Mouse (Mus musculus) heart, postnatal 0 days (tissue): ENCODE results near the gene Itk. TPM values are rescaled to one million over a fixed set of nuclear protein-coding genes. Genes with fewer than 3 reads are reported as not detected.

Experiments
- ATAC-seq: fragments of 200-750 bp; cut with Nextera tagmentation; 2 replicates; pipeline ENCODE4 v1.8.0; 2017; ENCODE audit warnings: low read depth, moderate number of reproducible peaks, moderate library complexity; ENCODE audit not compliant: insufficient read depth
- DNase-seq: peaks from one replicate; pipeline ENCODE4 v3.0.0-alpha.2; 2016; ENCODE audit warnings: low spot score
- H3K27ac ChIP-seq: fragments of 300-500 bp; sonication (generic); 2 replicates; pipeline ENCODE4 v1.5.1; 2014; ENCODE audit warnings: low read depth, mild to moderate bottlenecking
- H3K27me3 ChIP-seq: fragments of 300-500 bp; sonication (generic); 2 replicates; pipeline ENCODE4 v1.6.1; 2014; ENCODE audit warnings: low read length, mixed read lengths; ENCODE audit not compliant: control insufficient read depth, insufficient read depth
- H3K36me3 ChIP-seq: fragments of 300-500 bp; sonication (generic); replicated peaks from 2 replicates; pipeline ENCODE4 v1.6.1; 2014; ENCODE audit warnings: low read length, mixed read lengths; ENCODE audit not compliant: control insufficient read depth, insufficient read depth
- H3K4me1 ChIP-seq: fragments of 300-500 bp; sonication (generic); 2 replicates; pipeline ENCODE4 v1.6.1; 2014; ENCODE audit warnings: antibody characterized with exemption; ENCODE audit not compliant: control insufficient read depth, insufficient read depth
- H3K4me2 ChIP-seq: fragments of 300-500 bp; sonication (generic); 2 replicates; pipeline ENCODE4 v1.6.1; 2014; ENCODE audit warnings: low read depth, mild to moderate bottlenecking, low read length, moderate library complexity
- H3K4me3 ChIP-seq: fragments of 300-500 bp; sonication (generic); 2 replicates; pipeline ENCODE4 v1.5.1; 2014; ENCODE audit warnings: low read depth, low read length
- H3K9ac ChIP-seq: fragments of 300-500 bp; sonication (generic); replicated peaks from 2 replicates; pipeline ENCODE4 v1.6.1; 2014; ENCODE audit warnings: low read depth, low read length, mixed read lengths
- H3K9me3 ChIP-seq: fragments of 300-500 bp; sonication (generic); replicated peaks from 2 replicates; pipeline ENCODE4 v1.6.1; 2016; ENCODE audit warnings: low read length; ENCODE audit not compliant: control insufficient read depth
- CTCF ChIP-seq: IDR thresholded peaks from 2 replicates; pipeline ENCODE4 v1.5.1; 2016; ENCODE audit warnings: antibody characterized with exemption, control low read depth, low read depth
- EP300 ChIP-seq: IDR thresholded peaks from 2 replicates; pipeline ENCODE4 v1.6.1; 2016; ENCODE audit warnings: antibody characterized with exemption, low read depth
- WGBS: fragments of 180-500 bp; shearing (Covaris S2); extraction: QIAGEN DNeasy Blood & Tissue Kit; methylation state at CpG from one replicate; pipeline ENCODE4 v1.1.7; 2014; 5-methylcytosine and 5-hydroxymethylcytosine counted together
- polyA plus RNA-seq: library from polyadenylated mRNA; unstranded; fragments of >200 nt; fragmentation: Nextera tagmentation; extraction: Ambion mirVana; gene quantifications from 2 replicates; pipeline ENCODE4 v1.2.1, GENCODE M21; 2015
- total RNA-seq: library from RNA; depleted of rRNA; stranded (reverse); fragments of >200 nt; gene quantifications from 2 replicates; pipeline ENCODE4 v1.2.3, GENCODE M21; 2014; ENCODE audit warnings: low replicate concordance

The Itk gene
- total and polyA plus RNA-seq, 2 experiments from 2014 or later: not detected

DNA sequence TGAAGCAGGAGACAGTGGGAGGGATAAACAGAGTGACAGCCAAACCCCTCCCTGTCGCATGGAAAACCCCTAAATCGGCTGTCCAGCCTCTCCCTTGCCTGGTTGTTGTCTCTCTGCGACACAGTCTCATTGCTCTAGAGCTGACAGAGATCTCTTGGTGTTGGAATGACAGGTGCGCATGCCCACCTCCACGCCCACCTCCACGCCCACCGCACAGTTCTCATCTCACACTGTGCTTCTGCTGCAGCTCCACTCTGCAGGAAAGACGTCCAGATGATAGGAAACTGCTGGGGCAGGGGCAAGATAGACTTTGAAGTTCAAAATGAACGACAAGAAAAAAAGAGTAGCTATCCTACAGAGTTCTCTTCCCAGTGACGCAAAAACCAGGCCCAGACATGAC is 85.2 kb downstream of the Itk start:
- H3K27ac ChIP-seq: no peak overlapping the region
- ATAC-seq (no peak), DNase-seq (no peak)
- H3K9ac ChIP-seq: no peak overlapping the region
- no peaks in the 10 kb centered on the region for H3K27me3 ChIP-seq
- H3K4me3 ChIP-seq: no peak overlapping the region
- H3K4me1 ChIP-seq: no peaks in the 10 kb centered on the region
- TF ChIP-seq EP300 (no peak), CTCF (no peak)
- no peaks in the 10 kb centered on the region for H3K9me3 ChIP-seq
- H3K36me3 ChIP-seq: no peaks in the 10 kb centered on the region
- no peak overlapping the region for H3K4me2 ChIP-seq
- 68% methylated on average over 10 of the region's 10 CpGs for WGBS

- ATAC-seq: no peak
- no peak for DNase-seq
- Histone ChIP-seq H3K27ac (no peak overlapping the region), H3K9me3 (no peaks in the 10 kb centered on the region), H3K9ac (no peak overlapping the region), H3K27me3 (no peaks in the 10 kb centered on the region), H3K4me2 (no peak overlapping the region), H3K4me3 (no peak overlapping the region), H3K36me3 (no peaks in the 10 kb centered on the region), H3K4me1 (no peaks in the 10 kb centered on the region)
- WGBS: 88% methylated on average over 9 of the region's 9 CpGs
- TF ChIP-seq EP300 (no peak), CTCF (no peak)
These were observed 86.8 kb downstream of the Itk start for GRCm38 (mm10) chr11:46302471-46302870.

DNA sequence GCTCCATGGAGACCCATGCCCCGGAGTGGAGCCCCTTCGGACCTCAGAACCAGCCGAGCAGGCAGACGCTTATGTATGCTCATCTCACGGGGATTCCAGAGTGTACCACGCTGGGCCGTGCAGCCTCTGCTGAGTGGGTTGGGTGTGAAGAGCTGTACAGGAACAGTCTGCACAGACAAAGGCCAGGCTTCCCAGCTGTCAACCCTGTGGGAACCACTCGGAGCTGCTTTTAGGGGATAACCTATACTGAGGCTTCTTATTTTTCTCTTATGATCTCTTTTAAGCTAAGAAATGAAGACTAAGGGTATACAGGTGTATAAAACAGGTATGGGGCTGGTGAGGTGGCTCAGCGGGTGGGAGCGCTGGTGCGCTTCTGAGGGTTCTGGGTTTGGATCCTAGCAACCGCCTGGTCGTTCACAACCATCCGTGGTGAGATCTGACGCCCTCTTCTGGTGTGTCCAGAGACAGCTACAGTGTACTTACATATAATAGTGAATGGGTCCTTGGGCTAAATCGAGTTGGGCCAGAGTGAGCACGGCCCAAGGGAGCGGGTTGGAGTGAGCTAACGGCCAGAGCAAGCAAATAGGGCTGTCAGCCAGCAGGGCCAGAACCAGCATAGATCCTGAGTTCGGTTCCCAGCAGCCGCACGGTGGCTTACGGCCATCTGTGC is 87.6 kb downstream of the Itk start:
- TF ChIP-seq EP300 (no peak), CTCF (no peak)
- H3K4me3 ChIP-seq: no peak overlapping the region
- no peaks in the 10 kb centered on the region for H3K27me3 ChIP-seq

DNA sequence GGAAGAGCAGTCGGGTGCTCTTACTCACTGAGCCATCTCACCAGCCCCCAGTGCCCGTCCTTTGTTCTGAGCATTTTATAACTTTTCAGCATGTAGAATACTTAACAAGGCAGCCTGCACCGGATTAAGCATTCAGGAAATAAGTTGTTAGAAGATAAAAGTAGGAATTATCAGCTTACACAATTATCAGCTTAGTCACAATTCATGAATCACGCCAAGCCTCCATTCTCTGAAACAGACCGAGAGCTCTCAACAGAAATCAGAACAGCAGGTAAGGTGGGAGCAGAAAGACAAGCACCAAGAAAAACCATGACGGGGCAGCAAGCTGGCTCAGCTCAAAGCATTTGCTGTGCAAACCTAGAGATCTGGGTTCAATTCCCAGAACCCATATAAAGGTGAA is 89.4 kb downstream of the Itk start:
- 61% methylated on average over 6 of the region's 6 CpGs for WGBS
- Histone ChIP-seq H3K4me1 (no peaks in the 10 kb centered on the region), H3K27me3 (no peaks in the 10 kb centered on the region), H3K4me2 (no peak overlapping the region), H3K36me3 (no peaks in the 10 kb centered on the region), H3K4me3 (no peak overlapping the region), H3K9ac (no peak overlapping the region), H3K9me3 (no peaks in the 10 kb centered on the region), H3K27ac (no peak overlapping the region)
- DNase-seq (no peak), ATAC-seq (no peak)
- no peak for TF ChIP-seq CTCF
- no peak for TF ChIP-seq EP300

More for the DNA sequence above, 87.6 kb downstream of the Itk start:
- no peaks in the 10 kb centered on the region for H3K4me1 ChIP-seq
- no peaks in the 10 kb centered on the region for H3K36me3 ChIP-seq
- no peak overlapping the region for H3K4me2 ChIP-seq
- DNase-seq (no peak), ATAC-seq (no peak)
- no peaks in the 10 kb centered on the region for H3K9me3 ChIP-seq
- no peak overlapping the region for H3K9ac ChIP-seq
- WGBS: 85% methylated on average over 23 of the region's 23 CpGs
- no peak overlapping the region for H3K27ac ChIP-seq

DNA sequence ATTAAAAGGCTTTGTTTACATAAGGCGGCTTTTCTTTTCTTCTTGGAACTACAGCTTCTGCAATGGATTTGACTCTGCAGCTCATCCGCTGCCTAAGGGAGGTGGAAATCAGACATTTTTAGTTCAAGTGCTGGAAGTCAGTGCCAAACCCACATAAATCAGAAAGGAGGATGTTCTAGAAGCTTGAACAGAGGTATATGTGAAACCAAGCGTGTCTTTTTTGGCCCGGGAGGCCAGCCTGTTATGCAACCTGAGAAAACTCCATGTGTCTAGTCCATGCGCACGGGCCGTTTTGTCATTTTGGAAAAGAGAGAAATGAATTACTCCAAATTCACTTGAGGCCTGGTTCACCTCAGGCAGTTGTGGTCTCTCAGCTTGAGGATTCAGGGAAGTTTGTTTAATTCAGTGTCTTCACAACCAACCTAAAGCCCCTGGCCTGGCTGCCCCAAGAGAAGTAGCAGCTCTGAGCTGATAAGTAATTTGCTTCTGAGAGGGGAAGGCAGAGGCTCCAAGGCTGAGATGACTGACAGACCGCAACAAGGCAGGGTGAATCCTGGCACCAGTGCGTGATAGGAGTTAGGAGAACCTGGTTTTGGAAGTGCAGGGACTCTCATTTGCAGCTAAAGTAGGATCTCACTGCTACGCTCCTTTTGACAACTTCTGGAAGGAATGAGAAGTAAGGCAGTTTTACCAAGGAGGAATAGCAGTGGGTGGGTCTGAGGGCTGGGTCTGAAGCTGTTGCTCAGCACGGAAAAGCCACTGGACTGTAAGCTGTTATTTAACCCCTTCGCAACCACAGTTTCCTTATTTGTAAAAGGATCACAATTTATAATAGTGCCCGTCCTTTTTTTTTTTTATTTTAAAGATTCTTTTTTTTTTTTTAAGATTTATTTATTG is 90.2 kb downstream of the Itk start:
- Histone ChIP-seq H3K9ac (no peak overlapping the region), H3K4me1 (no peaks in the 10 kb centered on the region), H3K36me3 (no peaks in the 10 kb centered on the region), H3K4me2 (no peak overlapping the region), H3K9me3 (no peaks in the 10 kb centered on the region), H3K27ac (no peak overlapping the region), H3K4me3 (no peak overlapping the region), H3K27me3 (no peaks in the 10 kb centered on the region)
- 71% methylated on average over 13 of the region's 13 CpGs for WGBS
- no peak for DNase-seq
- no peak for TF ChIP-seq CTCF
- no peak for TF ChIP-seq EP300
- ATAC-seq: no peak
